Mouse (Mus musculus) subcutaneous adipose tissue, adult 2 months (tissue): ENCODE data around the gene Mafb. TPM values are rescaled to one million over a fixed set of nuclear protein-coding genes. Genes with fewer than 3 reads are reported as not detected.

Experiments
- polyA plus RNA-seq: library from polyadenylated mRNA; depleted of rRNA; stranded (reverse); fragments of >200 nt; gene quantifications from 2 replicates; pipeline ENCODE4 v1.2.3, GENCODE M21; 2012; ENCODE audit warnings: low replicate concordance; rRNA removed

Mafb gene
- 8.1 and 8.7 TPM in 2 replicates for polyA plus RNA-seq

GRCm38 (mm10) chr2:160366980-160367338 lies at the start of gene Mafb:
Gene Mafb, minus strand, starts transcription at chr2:160367065.

GRCm38 (mm10) chr2:160334111-160334661 lies 32.7 kb downstream of the Mafb start, which contains the start of gene Gm826:
Gene Gm826, minus strand, starts transcription at chr2:160334162.

Other genes with a start within 250 kb of the Mafb start
- gene Gm826, start 32.9 kb downstream of the Mafb start, polyA plus RNA-seq: 0.23 TPM in 1 of 2 replicates, not detected in the other